Mouse (Mus musculus) layer of hippocampus, postnatal 36 days (tissue): Measurements from ENCODE around the gene Bud13. TPM values are rescaled to one million over a fixed set of nuclear protein-coding genes. Genes with fewer than 3 reads are reported as not detected.
A peak's percentile ranks its signal among the peaks of the same experiment; 100 is the strongest.
"Not testable (repeated sequence)": the region's sequence is repeated elsewhere in the genome, so short reads cannot be mapped to it uniquely, and the experiment has no call there.

ENCODE experiments used
- DNase-seq, 2 experiments: peaks; one replicate each; pipeline ENCODE4 v3.0.0; 2022
- total RNA-seq, 2 experiments: library from RNA; stranded (reverse); gene quantifications; 2 replicates each; pipeline ENCODE4 v1.2.3; 2021

The Bud13 gene
- total RNA-seq, 2 experiments from 2014 or later: 11.1 to 12.1 TPM

- peak; percentile 50 for DNase-seq
Measured at GRCm38 (mm10) chr9:46302142-46302541, 19.3 kb downstream of the Bud13 start.

- no peak for DNase-seq
Measured at GRCm38 (mm10) chr9:46309121-46309520, 26.3 kb downstream of the Bud13 start.

GRCm38 (mm10) chr9:46314507-46314906, 31.7 kb downstream of the Bud13 start:
- DNase-seq: peak; percentile 48 to 63

- no peak for DNase-seq
Measured at GRCm38 (mm10) chr9:46314921-46315320, 32.1 kb downstream of the Bud13 start.

GRCm38 (mm10) chr9:46315807-46316365, 33.1 kb downstream of the Bud13 start:
- DNase-seq: peak; percentile 60 to 64

- peak in 1 of 2 experiments; percentile 51 for DNase-seq
Measured at GRCm38 (mm10) chr9:46316388-46316787, 33.6 kb downstream of the Bud13 start.

GRCm38 (mm10) chr9:46316909-46317308, 34.1 kb downstream of the Bud13 start:
- DNase-seq: peak in 1 of 2 experiments; percentile 46

- DNase-seq: no peak
Measured at GRCm38 (mm10) chr9:46317957-46318356, 35.1 kb downstream of the Bud13 start.

GRCm38 (mm10) chr9:46319886-46320285, 37.1 kb downstream of the Bud13 start, which contains the start of gene 4931429L15Rik:
4931429L15Rik (minus strand) TSS chr9:46319986.
- not testable (repeated sequence) for DNase-seq

GRCm38 (mm10) chr9:46320461-46320860, 37.7 kb downstream of the Bud13 start:
- DNase-seq: no peak

GRCm38 (mm10) chr9:46326694-46327405, 44.0 kb downstream of the Bud13 start:
- DNase-seq: no peak

- no peak for DNase-seq
Measured at GRCm38 (mm10) chr9:46327706-46328571, 45.1 kb downstream of the Bud13 start.

GRCm38 (mm10) chr9:46328572-46329249, 45.9 kb downstream of the Bud13 start:
- DNase-seq: peak; percentile 63

GRCm38 (mm10) chr9:46329250-46329648, 46.4 kb downstream of the Bud13 start:
- no peak for DNase-seq

- no peak for DNase-seq
Measured at GRCm38 (mm10) chr9:46329801-46330585, 47.2 kb downstream of the Bud13 start.

GRCm38 (mm10) chr9:46330586-46330895, 47.7 kb downstream of the Bud13 start:
- DNase-seq: no peak

- no peak for DNase-seq
Measured at GRCm38 (mm10) chr9:46331301-46331700, 48.5 kb downstream of the Bud13 start.

GRCm38 (mm10) chr9:46334471-46335025, 51.7 kb downstream of the Bud13 start:
- no peak for DNase-seq

GRCm38 (mm10) chr9:46335461-46335995, 52.7 kb downstream of the Bud13 start:
- DNase-seq: no peak

GRCm38 (mm10) chr9:46336294-46336693, 53.5 kb downstream of the Bud13 start:
- DNase-seq: not testable (repeated sequence)

- no peak for DNase-seq
Measured at GRCm38 (mm10) chr9:46337331-46337730, 54.5 kb downstream of the Bud13 start.
